Comparison of ENCODE assay signal across 28 mouse cellular contexts in genomic region chr6:124803061-124803460, GRCm38 (mm10). TPM values are rescaled to one million over a fixed set of nuclear protein-coding genes. Genes with fewer than 3 reads are reported as not detected.
DNase-seq lines count a peak whose midpoint lies in the region; ATAC-seq and TF ChIP-seq lines count a peak whose summit lies in the region.
"Had no signal": no experiment of that assay in that cellular context is flagged by ENCODE, and none has a peak within 500 bp of the region (broad histone marks: within the 10 kb centered on the region; RNA-seq: fewer than 3 reads in every experiment).

No protein-coding gene starts in this region.

- H3K27me3 ChIP-seq in cerebellum, adult 2 months (ENCODE audit: control insufficient read depth, insufficient read depth, low read length) = no peaks in the 10 kb centered on the region
- H3K27me3 ChIP-seq in liver, embryonic 12.5 days (replicated peaks) = no peaks in the 10 kb centered on the region
- H3K27me3 ChIP-seq in liver, postnatal 0 days (ENCODE audit: insufficient read depth, low read length) = no peaks in the 10 kb centered on the region
- H3K27me3 ChIP-seq: forebrain, embryonic 13.5 days; heart, embryonic 13.5 days; neural tube, embryonic 12.5 days had no signal

- intact Hi-C loops in left cerebral cortex, postnatal 4 days (cut with DNase I) = no loop called here

- TF ChIP-seq EP300 in liver, postnatal 0 days (IDR thresholded peaks at IDR 0.05; ENCODE audit: low read depth) = no peak

- H3K27ac ChIP-seq in cerebellum, adult 2 months (ENCODE audit: insufficient read depth, low read length) = no peak overlapping the region
- H3K27ac ChIP-seq in liver, embryonic 12.5 days = no peak overlapping the region
- H3K27ac ChIP-seq in ES-E14 (ENCODE audit: insufficient read depth, low read depth, low read length, poor library complexity, severe bottlenecking) = peak overlapping the region; percentile 5; the same call in 1 of the 2 replicates
- H3K27ac ChIP-seq in liver, postnatal 0 days (ENCODE audit: low read depth) = no peak overlapping the region
- H3K27ac ChIP-seq: forebrain, embryonic 13.5 days; heart, adult 2 months; heart, embryonic 13.5 days; hindbrain, embryonic 14.5 days; midbrain, embryonic 10.5 days; neural tube, embryonic 12.5 days had no signal

- DNase-seq in cerebellum, adult 11-12 months = peak; percentile 1
- no peak for DNase-seq in cerebellum, adult 2 months
- DNase-seq in liver = no peak
- no peak for DNase-seq in ES-E14 (ENCODE audit: low read depth, low spot score)
- DNase-seq in liver, postnatal 0 days = no peak
- DNase-seq in frontal cortex, adult 2 months (ENCODE audit: extremely low spot score in 1 of 2, low spot score in 1 of 2) = no peak
- no peak for DNase-seq in left cerebral cortex, postnatal 4 days
- DNase-seq: adrenal gland, postnatal 14 days; cerebellum, postnatal 14 days; gastrocnemius, postnatal 25 days; heart, adult 2 months; heart, postnatal 10 days; kidney, adult 11 months; kidney, postnatal 36 days; layer of hippocampus, postnatal 36 days; right cerebral cortex, adult 18-20 months; thymus, adult 18-20 months; thymus, postnatal 36 days had no signal

- no peak for TF ChIP-seq POLR2A in cerebellum, adult 2 months (IDR thresholded peaks at IDR 0.05; ENCODE audit: borderline replicate concordance, insufficient read depth, low read length)

- ATAC-seq in liver, embryonic 12.5 days = no peak
- ATAC-seq in liver, postnatal 0 days = no peak
- ATAC-seq: forebrain, embryonic 13.5 days had no signal

- H3K4me2 ChIP-seq in liver, embryonic 12.5 days = 0 out of 2 replicates have a peak overlapping the region, but pooled peaks have one; percentile 59
- H3K4me2 ChIP-seq in liver, postnatal 0 days (ENCODE audit: low read depth, low read length) = no peak overlapping the region
- H3K4me2 ChIP-seq: hindbrain, embryonic 14.5 days had no signal

- 77% methylated on average over 3 of the region's 3 CpGs for WGBS in cerebellum, adult 2 months
- whole genome bisulfite sequencing in liver, embryonic 12.5 days (ENCODE audit: insufficient replicate concordance) = 61% methylated on average over 3 of the region's 3 CpGs
- WGBS in liver, postnatal 0 days (ENCODE audit: insufficient replicate concordance) = 67% methylated on average over 3 of the region's 3 CpGs

- H3K36me3 ChIP-seq in liver, embryonic 12.5 days = no peaks in the 10 kb centered on the region
- H3K36me3 ChIP-seq in ES-E14 (ENCODE audit: control insufficient read depth, insufficient read depth, low read length, poor library complexity, severe bottlenecking) = no peaks in the 10 kb centered on the region
- H3K36me3 ChIP-seq in liver, postnatal 0 days (replicated peaks; ENCODE audit: insufficient read depth, low read length) = no peaks in the 10 kb centered on the region
- H3K36me3 ChIP-seq: heart, embryonic 13.5 days; midbrain, embryonic 10.5 days; neural tube, embryonic 12.5 days had no signal

- H3K9ac ChIP-seq in liver, embryonic 12.5 days = no peak overlapping the region
- H3K9ac ChIP-seq in ES-E14 (ENCODE audit: insufficient read depth, low read depth, low read length, poor library complexity, severe bottlenecking) = no peak overlapping the region; the same call in 1 of the 2 replicates
- no peak overlapping the region for H3K9ac ChIP-seq in liver, postnatal 0 days (replicated peaks)
- H3K9ac ChIP-seq: forebrain, embryonic 13.5 days; heart, embryonic 13.5 days; hindbrain, embryonic 14.5 days; lung, embryonic 14.5 days; neural tube, embryonic 12.5 days had no signal

- no peak overlapping the region for H3K4me3 ChIP-seq in cerebellum, adult 2 months (replicated peaks; ENCODE audit: insufficient read depth, low read depth, low read length)
- no peak overlapping the region for H3K4me3 ChIP-seq in liver, embryonic 12.5 days
- H3K4me3 ChIP-seq in ES-E14 (ENCODE audit: insufficient read depth in 1 of 2, low read depth in 1 of 2, low read length in 2 of 2, poor library complexity in 1 of 2, severe bottlenecking in 1 of 2) = peak overlapping the region in 1 of 2 experiments; percentile 40; a peak in 2 of 4 replicates
- H3K4me3 ChIP-seq in liver, postnatal 0 days (ENCODE audit: low read depth, low read length) = no peak overlapping the region
- H3K4me3 ChIP-seq: erythroblast, embryonic 14.5 days; forebrain, embryonic 13.5 days; heart, adult 2 months; midbrain, embryonic 10.5 days; myocyte; neural tube, embryonic 12.5 days had no signal

- no peak for TF ChIP-seq CTCF in cerebellum, adult 2 months (IDR thresholded peaks at IDR 0.05; ENCODE audit: borderline replicate concordance, insufficient read depth, low read depth, low read length)
- TF ChIP-seq CTCF in liver, postnatal 0 days (IDR thresholded peaks at IDR 0.05; ENCODE audit: low read depth) = peak; percentile 17; the same call in 1 of the 2 replicates

- no peaks in the 10 kb centered on the region for H3K9me3 ChIP-seq in liver, embryonic 12.5 days (replicated peaks)
- no peaks in the 10 kb centered on the region for H3K9me3 ChIP-seq in ES-E14 (ENCODE audit: control insufficient read depth, insufficient read depth, low read depth, low read length)
- H3K9me3 ChIP-seq in liver, postnatal 0 days (ENCODE audit: low read length) = no peaks in the 10 kb centered on the region
- H3K9me3 ChIP-seq: forebrain, embryonic 13.5 days; heart, embryonic 13.5 days; midbrain, embryonic 10.5 days; neural tube, embryonic 12.5 days had no signal

- peaks cover 7% of the 10 kb centered on the region; the same call in 1 of the 2 replicates for H3K4me1 ChIP-seq in cerebellum, adult 2 months (ENCODE audit: control insufficient read depth, insufficient read depth, low read length)
- H3K4me1 ChIP-seq in liver, embryonic 12.5 days = peaks cover 50% of the 10 kb centered on the region
- H3K4me1 ChIP-seq in ES-E14 (ENCODE audit: control insufficient read depth in 2 of 2, insufficient read depth in 2 of 2, low read length in 2 of 2, poor library complexity in 1 of 2) = peaks cover 0 to 3% of the 10 kb centered on the region in 2 experiments; a peak in 2 of 4 replicates
- H3K4me1 ChIP-seq in liver, postnatal 0 days (ENCODE audit: insufficient read depth) = peaks cover 20% of the 10 kb centered on the region

- in situ Hi-C loops in ES-E14 (cut with MboI; ENCODE audit: low sequenced_read_pairs in 2 of 2, unreplicated experiment in 2 of 2) = no loop called here

TF ChIP-seq in ES-E14, 5 proteins besides CTCF, POLR2A, EP300 and RAD21:
- TF ChIP-seq ZC3H11A (IDR thresholded peaks at IDR 0.05; ENCODE audit: borderline replicate concordance, low read depth, low read length) (no peak), CHD2 (IDR thresholded peaks at IDR 0.05; ENCODE audit: low read depth, low read length) (no peak), MAFK (IDR thresholded peaks at IDR 0.05; ENCODE audit: insufficient read depth, low read depth, low read length) (no peak), ZNF384 (IDR thresholded peaks at IDR 0.05; ENCODE audit: low read depth, low read length) (no peak), HCFC1 (IDR thresholded peaks at IDR 0.05; ENCODE audit: borderline replicate concordance, insufficient read depth, low read length) (no peak)

RNA-seq across cellular contexts. Expression of gene Spsb2, which starts 5.4 kb away (rescaled TPM):
- 12.1 and 13.8 TPM in 2 replicates for polyA plus RNA-seq in cerebellum, adult 2 months (2012; rRNA removed)
- 9.9 and 10.8 TPM in 2 replicates for polyA plus RNA-seq in liver, embryonic 12.5 days (2016; fragmentation: Nextera tagmentation; extraction: Ambion mirVana)
- 6.3 and 10.1 TPM in 2 replicates for total RNA-seq in ES-E14 (2012; rRNA removed)
- polyA plus RNA-seq in liver, postnatal 0 days (2015; fragmentation: Nextera tagmentation; extraction: Ambion mirVana) = 11.4 and 14.3 TPM in 2 replicates
- polyA plus RNA-seq in frontal cortex, adult 2 months (2012; rRNA removed) = 7.0 and 7.3 TPM in 2 replicates
- 1 to 10 TPM; 4.1 TPM for total RNA-seq in left cerebral cortex, postnatal 4 days (2021)

RNA-seq across cellular contexts. Expression of gene Tpi1, which starts 11.0 kb away (rescaled TPM):
- polyA plus RNA-seq in cerebellum, adult 2 months (2012; rRNA removed) = 1,162 and 1,205 TPM in 2 replicates
- polyA plus RNA-seq in liver, embryonic 12.5 days (2016; fragmentation: Nextera tagmentation; extraction: Ambion mirVana) = 630 and 674 TPM in 2 replicates
- total RNA-seq in ES-E14 (2012; rRNA removed) = 306 and 404 TPM in 2 replicates
- 332 and 346 TPM in 2 replicates for polyA plus RNA-seq in liver, postnatal 0 days (2015; fragmentation: Nextera tagmentation; extraction: Ambion mirVana)
- polyA plus RNA-seq in frontal cortex, adult 2 months (2012; rRNA removed) = 861 and 922 TPM in 2 replicates
- total RNA-seq in left cerebral cortex, postnatal 4 days (2021) = 100 to 1,000 TPM; 275 to 296 TPM

RNA-seq across cellular contexts. Expression of gene Lrrc23, which starts 23.5 kb away (rescaled TPM):
- 4.9 and 6.7 TPM in 2 replicates for polyA plus RNA-seq in cerebellum, adult 2 months (2012; rRNA removed)
- polyA plus RNA-seq in liver, embryonic 12.5 days (2016; fragmentation: Nextera tagmentation; extraction: Ambion mirVana) = not detected in 2 replicates
- total RNA-seq in ES-E14 (2012; rRNA removed) = 0.37 TPM in 1 of 2 replicates, not detected in the other
- 0.16 TPM in 1 of 2 replicates, not detected in the other for polyA plus RNA-seq in liver, postnatal 0 days (2015; fragmentation: Nextera tagmentation; extraction: Ambion mirVana)
- 5.0 and 7.6 TPM in 2 replicates for polyA plus RNA-seq in frontal cortex, adult 2 months (2012; rRNA removed)
- 1 to 10 TPM; 2.1 to 4.3 TPM for total RNA-seq in left cerebral cortex, postnatal 4 days (2021)
- total RNA-seq: adrenal gland, postnatal 14 days; heart, adult 2 months; heart, postnatal 10 days; liver, adult 2 months had no signal
- polyA plus RNA-seq: erythroblast, embryonic 14.5 days; liver, adult 2 months had no signal

RNA-seq across cellular contexts. Expression of gene Usp5, which starts 26.2 kb away (rescaled TPM):
- 155 and 159 TPM in 2 replicates for polyA plus RNA-seq in cerebellum, adult 2 months (2012; rRNA removed)
- 87.5 and 94.1 TPM in 2 replicates for polyA plus RNA-seq in liver, embryonic 12.5 days (2016; fragmentation: Nextera tagmentation; extraction: Ambion mirVana)
- 149 and 150 TPM in 2 replicates for total RNA-seq in ES-E14 (2012; rRNA removed)
- 32.2 and 36.6 TPM in 2 replicates for polyA plus RNA-seq in liver, postnatal 0 days (2015; fragmentation: Nextera tagmentation; extraction: Ambion mirVana)
- polyA plus RNA-seq in frontal cortex, adult 2 months (2012; rRNA removed) = 133 and 147 TPM in 2 replicates
- 100 to 1,000 TPM; 192 to 202 TPM for total RNA-seq in left cerebral cortex, postnatal 4 days (2021)

RNA-seq across cellular contexts. Expression of gene Cdca3, which starts 26.3 kb away (rescaled TPM):
- 1.3 and 1.4 TPM in 2 replicates for polyA plus RNA-seq in cerebellum, adult 2 months (2012; rRNA removed)
- polyA plus RNA-seq in liver, embryonic 12.5 days (2016; fragmentation: Nextera tagmentation; extraction: Ambion mirVana) = 193 TPM in 2 replicates
- 128 and 137 TPM in 2 replicates for total RNA-seq in ES-E14 (2012; rRNA removed)
- polyA plus RNA-seq in liver, postnatal 0 days (2015; fragmentation: Nextera tagmentation; extraction: Ambion mirVana) = 96.4 and 98.3 TPM in 2 replicates
- 2.2 and 2.8 TPM in 2 replicates for polyA plus RNA-seq in frontal cortex, adult 2 months (2012; rRNA removed)
- 10 to 100 TPM in 1 of 2 experiments, 1 to 10 TPM in 1; 6.9 to 10.8 TPM for total RNA-seq in left cerebral cortex, postnatal 4 days (2021)
